Mouse (Mus musculus): ENCODE results near the gene Mbd3.

DNA sequence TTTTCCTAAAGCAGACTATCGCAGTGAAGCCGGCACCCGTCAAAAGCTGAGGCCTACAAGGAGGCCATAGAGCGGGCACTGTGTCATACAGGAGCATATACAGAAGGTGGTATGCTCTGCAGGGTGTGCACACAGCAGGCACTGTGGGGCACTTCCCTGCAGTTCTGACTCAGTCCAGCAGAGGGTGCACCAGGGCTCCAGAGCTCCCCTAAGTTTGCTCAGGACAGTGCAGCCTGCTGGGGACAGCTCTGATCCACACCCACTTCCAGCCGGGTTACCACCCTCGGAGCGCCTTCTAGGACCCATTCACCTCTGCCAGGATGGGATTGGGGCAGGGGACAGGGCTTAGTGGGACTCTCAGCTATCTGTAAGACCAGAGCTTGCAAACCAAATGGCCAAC lies 49.1 kb downstream of the Mbd3 start:
- TF ChIP-seq CTCF (IDR thresholded peaks at IDR 0.05; ENCODE audit: low read depth) = peak; percentile 99
- TF ChIP-seq EP300 (IDR thresholded peaks at IDR 0.05; ENCODE audit: low read depth) = no peak
